Mouse (Mus musculus) liver, embryonic 14.5 days (tissue): ENCODE results near the gene Tapt1.

Experiments used
- CTCF ChIP-seq: IDR thresholded peaks from 2 replicates; pipeline ENCODE4 v1.5.1; 2016; ENCODE audit warnings: antibody characterized with exemption, low read depth, control low read depth
- EP300 ChIP-seq: IDR thresholded peaks from 2 replicates; pipeline ENCODE4 v1.6.1; 2016; ENCODE audit warnings: antibody characterized with exemption, low read depth

DNA sequence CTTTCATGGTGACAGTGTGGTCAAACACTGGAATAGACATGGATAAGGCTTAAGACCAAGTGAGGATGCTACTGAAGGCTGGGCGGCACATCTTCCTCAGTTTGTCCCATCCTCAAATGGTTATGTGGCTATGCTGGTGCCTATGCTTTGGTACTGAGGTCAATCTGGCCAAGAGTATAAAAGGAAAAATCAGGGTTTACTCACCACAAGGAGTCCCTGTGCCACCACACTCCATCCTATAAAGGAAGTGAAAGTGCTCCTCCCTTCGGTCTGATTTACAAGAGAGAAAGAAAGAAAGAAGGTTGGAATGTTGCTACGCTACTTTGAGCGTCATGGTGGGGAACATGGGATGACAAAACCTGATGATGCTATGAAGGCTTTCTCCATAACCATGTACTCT lies 27.3 kb downstream of the Tapt1 start:
- no peak for TF ChIP-seq CTCF
- no peak for TF ChIP-seq EP300
